Mouse (Mus musculus): ENCODE data around the gene Clcn2. TPM values are rescaled to one million over a fixed set of nuclear protein-coding genes. Genes with fewer than 3 reads are reported as not detected.

Gene Clcn2
- total and polyA plus RNA-seq, 3 experiments: 5.4 to 9.4 TPM; not detected in 1

DNA sequence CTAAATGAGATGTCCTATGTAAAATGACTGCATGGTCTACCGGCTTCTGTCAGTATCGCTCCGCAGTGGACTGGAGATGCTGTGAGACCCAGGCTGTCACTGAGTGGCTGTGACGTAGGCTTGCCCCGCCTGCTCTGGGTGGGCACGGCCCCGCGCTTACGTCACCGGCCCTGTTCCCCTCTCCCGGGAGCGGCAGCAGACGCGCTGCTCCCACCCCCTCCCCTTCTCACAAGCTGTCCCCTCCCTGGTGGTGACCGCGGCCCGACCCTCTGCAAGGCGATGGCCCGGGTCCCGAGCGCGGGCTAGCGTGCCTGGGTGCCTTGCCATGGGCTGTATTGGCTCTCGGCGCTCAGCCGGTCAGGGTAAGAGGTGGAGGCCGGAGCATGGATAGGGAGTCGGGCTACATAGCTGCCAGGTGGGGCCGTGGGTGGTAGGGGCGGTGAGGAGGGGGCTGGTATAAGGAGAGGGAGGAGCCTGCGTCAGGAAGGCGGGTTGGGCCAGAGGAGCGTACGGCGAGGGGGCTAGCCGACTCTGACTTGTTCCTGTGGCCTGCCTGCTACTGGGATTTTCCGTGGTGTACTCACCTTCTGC, 24.3 kb downstream of the Clcn2 start, which contains the start of gene Fam131a:
Gene Fam131a, plus strand, starts transcription at position 131 of the 591 bp plus-strand sequence.
- H3K27ac ChIP-seq (ENCODE audit: control insufficient read depth, low read depth, low read length): no peak within 1 kb of the TSS
- 0 out of 2 replicates have a peak, but pooled peaks have one; percentile 67 for TF ChIP-seq POLR2AphosphoS2 (IDR thresholded peaks at IDR 0.05; ENCODE audit: low read length)
- no peak for TF ChIP-seq MXI1 (IDR thresholded peaks at IDR 0.05; ENCODE audit: low read depth, low read length)
- peak in 1 of 2 experiments; percentile 45; a peak in 1 of 4 replicates for TF ChIP-seq POLR2A (IDR thresholded peaks at IDR 0.05; ENCODE audit: control insufficient read depth in 1 of 2, insufficient read depth in 1 of 2, low read depth in 1 of 2, low read length in 2 of 2, poor library complexity in 1 of 2)
- H3K36me3 ChIP-seq (ENCODE audit: control insufficient read depth in 1 of 2, insufficient read depth in 2 of 2, low read length in 2 of 2): peaks cover 5 to 16% of the 10 kb centered on the region in 2 experiments; a peak in 3 of 4 replicates
- H3K9ac ChIP-seq (ENCODE audit: control insufficient read depth, low read depth, low read length, poor library complexity, severe bottlenecking): no peak within 1 kb of the TSS
- no peaks in the 10 kb centered on the region for H3K27me3 ChIP-seq (ENCODE audit: control insufficient read depth in 1 of 2, insufficient read depth in 2 of 2, low read length in 2 of 2)
- H3K9me3 ChIP-seq (replicated peaks; ENCODE audit: insufficient read depth, low read length): no peaks in the 10 kb centered on the region
- H3K79me2 ChIP-seq (ENCODE audit: control insufficient read depth, insufficient read depth, low read length, poor library complexity): no peaks in the 10 kb centered on the region
- no peak for DNase-seq (ENCODE audit: low read depth, low spot score)
- H3K4me1 ChIP-seq (ENCODE audit: control insufficient read depth in 1 of 2, insufficient read depth in 2 of 2, low read length in 2 of 2): no peaks in the 10 kb centered on the region
- no peak within 1 kb of the TSS for H3K4me3 ChIP-seq (ENCODE audit: control insufficient read depth in 1 of 2, insufficient read depth in 1 of 2, low read depth in 2 of 2, low read length in 2 of 2)

DNA sequence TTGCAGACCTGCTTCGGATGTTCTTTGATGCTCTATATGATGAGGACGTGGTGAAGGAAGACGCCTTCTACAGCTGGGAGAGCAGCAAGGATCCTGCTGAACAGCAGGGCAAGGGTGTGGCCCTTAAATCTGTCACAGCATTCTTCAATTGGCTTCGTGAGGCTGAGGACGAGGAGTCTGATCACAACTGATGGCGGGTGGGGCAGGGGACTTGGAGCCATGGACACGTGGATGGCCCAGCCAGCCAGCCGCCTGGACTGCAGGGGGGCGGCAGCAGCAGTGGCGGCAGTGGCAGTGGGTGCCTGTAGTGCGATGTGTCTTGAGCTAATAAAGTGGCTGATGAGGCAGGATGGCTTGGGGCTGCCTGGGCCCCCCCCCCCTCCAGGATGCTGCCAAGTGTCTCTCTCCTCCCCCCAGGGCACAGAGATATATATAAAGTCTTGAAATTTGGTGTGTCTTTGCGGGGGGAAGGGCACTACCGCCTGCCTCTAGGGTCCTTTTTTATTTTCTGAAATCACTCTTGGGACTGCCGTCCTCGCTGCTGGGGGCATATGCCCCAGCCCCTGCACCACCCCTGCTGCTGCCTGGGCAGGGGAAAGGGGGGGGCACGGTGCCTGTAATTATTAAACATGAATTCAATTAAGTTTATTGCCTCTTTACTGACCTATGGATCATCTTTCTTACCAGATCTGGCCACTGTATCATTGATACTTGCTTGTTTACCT, 25.1 kb downstream of the Clcn2 start:
- no peak overlapping the region for H3K9ac ChIP-seq (ENCODE audit: control insufficient read depth, low read depth, low read length, poor library complexity, severe bottlenecking)
- H3K36me3 ChIP-seq (ENCODE audit: control insufficient read depth in 1 of 2, insufficient read depth in 2 of 2, low read length in 2 of 2): peaks cover 5 to 22% of the 10 kb centered on the region in 2 experiments; a peak in 3 of 4 replicates
- TF ChIP-seq MAFK (IDR thresholded peaks at IDR 0.05; ENCODE audit: borderline replicate concordance, low read depth, low read length) (no peak), KAT2A (conservative IDR thresholded peaks at IDR 0.05; ENCODE audit: low read depth, low read length) (no peak), NRF1 (IDR thresholded peaks at IDR 0.05; ENCODE audit: insufficient read depth, low read depth, low read length, poor library complexity, severe bottlenecking) (no peak), RAD21 (IDR thresholded peaks at IDR 0.05; ENCODE audit: low read depth, low read length) (no peak), ELF1 (IDR thresholded peaks at IDR 0.05; ENCODE audit: low read depth, low read length) (no peak), UBTF (IDR thresholded peaks at IDR 0.05; ENCODE audit: borderline replicate concordance, insufficient read depth, low read depth, low read length) (no peak), USF2 (IDR thresholded peaks at IDR 0.05; ENCODE audit: borderline replicate concordance in 1 of 2, insufficient read depth in 1 of 2, low read depth in 1 of 2, low read length in 2 of 2) (no peak), ZC3H11A (IDR thresholded peaks at IDR 0.05; ENCODE audit: low read depth, low read length) (no peak), TBP (IDR thresholded peaks at IDR 0.05; ENCODE audit: low read depth, low read length) (no peak), CTCF (IDR thresholded peaks at IDR 0.05 in 2 of 3, conservative IDR thresholded peaks at IDR 0.05 in 1 of 3; ENCODE audit: control insufficient read depth in 1 of 3, insufficient read depth in 1 of 3, low read depth in 2 of 3, low read length in 3 of 3, poor library complexity in 1 of 3, severe bottlenecking in 1 of 3) (no peak), TCF12 (IDR thresholded peaks at IDR 0.05; ENCODE audit: low read depth, low read length) (no peak), E2F4 (IDR thresholded peaks at IDR 0.05; ENCODE audit: borderline replicate concordance, low read depth, low read length) (no peak), USF1 (IDR thresholded peaks at IDR 0.05; ENCODE audit: low read depth, low read length) (no peak), MAX (IDR thresholded peaks at IDR 0.05; ENCODE audit: low read length) (no peak), GATA1 (IDR thresholded peaks at IDR 0.05; ENCODE audit: low read depth, low read length) (no peak), TAL1 (IDR thresholded peaks at IDR 0.05; ENCODE audit: low read length) (no peak), JUND (IDR thresholded peaks at IDR 0.05; ENCODE audit: low read depth, low read length) (no peak)
- no peaks in the 10 kb centered on the region for H3K79me2 ChIP-seq (ENCODE audit: control insufficient read depth, insufficient read depth, low read length, poor library complexity)
- H3K27ac ChIP-seq (ENCODE audit: control insufficient read depth, low read depth, low read length): no peak overlapping the region
- H3K27me3 ChIP-seq (ENCODE audit: control insufficient read depth in 1 of 2, insufficient read depth in 2 of 2, low read length in 2 of 2): no peaks in the 10 kb centered on the region
- DNase-seq (ENCODE audit: low read depth, low spot score): no peak
- H3K9me3 ChIP-seq (replicated peaks; ENCODE audit: insufficient read depth, low read length): no peaks in the 10 kb centered on the region
- no peak overlapping the region for H3K4me3 ChIP-seq (ENCODE audit: control insufficient read depth in 1 of 2, insufficient read depth in 1 of 2, low read depth in 2 of 2, low read length in 2 of 2)
- H3K4me1 ChIP-seq (ENCODE audit: control insufficient read depth in 1 of 2, insufficient read depth in 2 of 2, low read length in 2 of 2): no peaks in the 10 kb centered on the region

Data from MEL (cell line).